Mouse (Mus musculus) lung, postnatal 0 days (tissue): ENCODE measurements around the gene Alpk3. TPM values are rescaled to one million over a fixed set of nuclear protein-coding genes. Genes with fewer than 3 reads are reported as not detected.
A peak's percentile ranks its signal among the peaks of the same experiment; 100 is the strongest.

ENCODE experiments used
- ATAC-seq: fragments of 200-750 bp; cut with Nextera tagmentation; 2 replicates; pipeline ENCODE4 v1.8.0; 2017; ENCODE audit warnings: moderate library complexity
- DNase-seq: peaks from one replicate; pipeline ENCODE4 v3.0.0-alpha.2; 2016; ENCODE audit warnings: low spot score
- H3K27ac ChIP-seq: fragments of 300-500 bp; sonication (generic); 2 replicates; pipeline ENCODE4 v1.5.1; 2014; ENCODE audit warnings: antibody characterized with exemption, mild to moderate bottlenecking, low read length, mixed read lengths
- H3K27me3 ChIP-seq: fragments of 300-500 bp; sonication (generic); replicated peaks from 2 replicates; pipeline ENCODE4 v1.6.1; 2014; ENCODE audit warnings: low read length, mixed read lengths; ENCODE audit not compliant: insufficient read depth
- H3K36me3 ChIP-seq: fragments of 300-500 bp; sonication (generic); 2 replicates; pipeline ENCODE4 v1.6.1; 2014; ENCODE audit warnings: low read length, mixed read lengths; ENCODE audit not compliant: insufficient read depth
- H3K4me1 ChIP-seq: fragments of 300-500 bp; sonication (generic); 2 replicates; pipeline ENCODE4 v1.6.1; 2014; ENCODE audit warnings: antibody characterized with exemption, low read depth, low read length, mixed read lengths; ENCODE audit not compliant: insufficient read depth
- H3K4me2 ChIP-seq: fragments of 300-500 bp; sonication (generic); replicated peaks from 2 replicates; pipeline ENCODE4 v1.6.1; 2014; ENCODE audit warnings: low read depth, mild to moderate bottlenecking, low read length, moderate library complexity, mixed read lengths
- H3K4me3 ChIP-seq: fragments of 300-500 bp; sonication (generic); 2 replicates; pipeline ENCODE4 v1.5.1; 2014; ENCODE audit warnings: low read depth, low read length
- H3K9ac ChIP-seq: fragments of 300-500 bp; sonication (generic); replicated peaks from 2 replicates; pipeline ENCODE4 v1.6.1; 2014; ENCODE audit warnings: low read depth, mild to moderate bottlenecking
- H3K9me3 ChIP-seq: fragments of 300-500 bp; sonication (generic); 2 replicates; pipeline ENCODE4 v1.6.1; 2016; ENCODE audit warnings: low read length, mixed read lengths
- CTCF ChIP-seq: IDR thresholded peaks from 2 replicates; pipeline ENCODE4 v1.5.1; 2016; ENCODE audit warnings: antibody characterized with exemption, mild to moderate bottlenecking
- EP300 ChIP-seq: IDR thresholded peaks from 2 replicates; pipeline ENCODE4 v1.6.1; 2016; ENCODE audit warnings: antibody characterized with exemption, mild to moderate bottlenecking, control low read depth
- WGBS: fragments of 180-500 bp; shearing (Covaris S2); extraction: QIAGEN DNeasy Blood & Tissue Kit; methylation state at CpG from one replicate; pipeline ENCODE4 v1.1.7; 2014; 5-methylcytosine and 5-hydroxymethylcytosine counted together
- polyA plus RNA-seq: library from polyadenylated mRNA; unstranded; fragments of >200 nt; fragmentation: Nextera tagmentation; extraction: Ambion mirVana; gene quantifications from 2 replicates; pipeline ENCODE4 v1.2.1, GENCODE M21; 2015

Alpk3 gene
- polyA plus RNA-seq, 1 experiment from 2014 or later: 0.70 TPM

- ATAC-seq (no peak), DNase-seq (no peak)
- peaks cover 37% of the 10 kb centered on the region for H3K36me3 ChIP-seq
- H3K9me3 ChIP-seq: no peaks in the 10 kb centered on the region
- no peak overlapping the region for H3K4me2 ChIP-seq
- no peaks in the 10 kb centered on the region for H3K4me1 ChIP-seq
- no peak overlapping the region for H3K4me3 ChIP-seq
- H3K27ac ChIP-seq: no peak overlapping the region
- no peak overlapping the region for H3K9ac ChIP-seq
- H3K27me3 ChIP-seq: no peaks in the 10 kb centered on the region
- 88% methylated on average over 2 of the region's 2 CpGs for WGBS
- no peak for TF ChIP-seq CTCF
- TF ChIP-seq EP300: no peak
These were observed 31.6 kb upstream of the Alpk3 start for GRCm38 (mm10) chr7:81025751-81026150.

DNA sequence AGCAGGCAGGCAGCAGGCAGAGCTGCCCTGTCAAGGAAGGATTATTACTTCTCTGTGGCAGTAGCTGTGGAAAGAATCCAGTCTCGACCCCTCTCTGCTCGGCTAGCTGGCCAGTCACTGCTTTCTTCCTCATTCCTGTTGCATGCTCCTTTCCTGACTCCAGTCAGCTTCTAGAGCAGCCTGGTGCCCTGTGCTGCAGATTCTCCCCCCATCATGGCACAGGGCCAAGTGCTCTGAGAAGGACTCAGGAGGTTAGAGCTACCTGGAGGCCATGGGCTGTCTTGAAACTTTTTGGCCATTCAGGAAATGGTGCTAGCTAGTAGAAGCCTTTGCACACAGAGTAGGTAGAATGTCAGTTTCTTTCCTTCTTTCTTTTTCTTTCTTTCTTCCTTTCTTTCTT is 17.7 kb upstream of the Alpk3 start:
- Histone ChIP-seq H3K9me3 (no peaks in the 10 kb centered on the region), H3K36me3 (peaks cover 46% of the 10 kb centered on the region), H3K9ac (no peak overlapping the region), H3K4me1 (no peaks in the 10 kb centered on the region), H3K4me3 (no peak overlapping the region), H3K27ac (no peak overlapping the region), H3K27me3 (no peaks in the 10 kb centered on the region), H3K4me2 (no peak overlapping the region)
- 36% methylated on average over 2 of the region's 2 CpGs for WGBS
- peak; percentile 19 for DNase-seq
- ATAC-seq: peak; percentile 43
- TF ChIP-seq EP300 (no peak), CTCF (no peak)

GRCm38 (mm10) chr7:81043023-81043620 is 14.3 kb upstream of the Alpk3 start:
- Histone ChIP-seq H3K4me3 (no peak overlapping the region), H3K9me3 (no peaks in the 10 kb centered on the region), H3K27ac (no peak overlapping the region), H3K36me3 (peaks cover 37% of the 10 kb centered on the region; the same call in 1 of the 2 replicates), H3K9ac (no peak overlapping the region), H3K4me1 (no peaks in the 10 kb centered on the region), H3K27me3 (no peaks in the 10 kb centered on the region), H3K4me2 (no peak overlapping the region)
- DNase-seq (no peak), ATAC-seq (no peak)
- 79% methylated on average over 5 of the region's 5 CpGs for WGBS
- TF ChIP-seq EP300 (no peak), CTCF (no peak)

DNA sequence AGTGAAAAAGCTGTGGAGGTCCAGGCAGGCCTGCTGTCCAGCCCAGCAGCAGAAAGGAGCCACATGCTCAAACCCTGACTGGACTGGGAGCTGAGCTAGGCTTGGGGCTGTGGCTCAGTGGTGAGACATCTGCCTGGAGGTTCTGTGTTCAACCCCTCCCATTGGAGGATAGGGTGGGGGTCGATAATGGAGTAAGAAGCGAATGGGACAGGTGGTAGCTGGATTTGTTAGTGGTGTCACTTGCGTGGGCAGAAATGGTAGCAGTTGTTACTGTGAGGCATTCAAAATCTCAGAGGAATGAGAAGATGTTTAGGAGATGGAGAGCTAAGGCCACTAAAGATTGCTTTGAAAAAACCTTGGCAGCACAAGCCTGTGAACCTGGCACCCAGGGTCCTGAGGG is 9.6 kb upstream of the Alpk3 start:
- H3K36me3 ChIP-seq: peaks cover under 1% of the 10 kb centered on the region; the same call in 1 of the 2 replicates
- H3K27ac ChIP-seq: no peak overlapping the region
- 84% methylated on average over 3 of the region's 3 CpGs for WGBS
- H3K9me3 ChIP-seq: no peaks in the 10 kb centered on the region
- no peak for ATAC-seq
- no peak overlapping the region for H3K4me3 ChIP-seq
- no peaks in the 10 kb centered on the region for H3K4me1 ChIP-seq
- H3K4me2 ChIP-seq: no peak overlapping the region
- DNase-seq: no peak
- H3K27me3 ChIP-seq: no peaks in the 10 kb centered on the region
- no peak overlapping the region for H3K9ac ChIP-seq
- TF ChIP-seq CTCF (no peak), EP300 (no peak)

GRCm38 (mm10) chr7:81048513-81048912 is 8.9 kb upstream of the Alpk3 start:
- Histone ChIP-seq H3K4me3 (no peak overlapping the region), H3K9ac (no peak overlapping the region), H3K27ac (no peak overlapping the region), H3K4me1 (no peaks in the 10 kb centered on the region), H3K27me3 (no peaks in the 10 kb centered on the region), H3K4me2 (no peak overlapping the region), H3K9me3 (no peaks in the 10 kb centered on the region), H3K36me3 (no peaks in the 10 kb centered on the region)
- ATAC-seq: no peak
- WGBS: 75% methylated on average over 2 of the region's 2 CpGs
- DNase-seq: no peak
- TF ChIP-seq CTCF (no peak), EP300 (no peak)

- Histone ChIP-seq H3K36me3 (no peaks in the 10 kb centered on the region), H3K9ac (no peak overlapping the region), H3K4me1 (no peaks in the 10 kb centered on the region), H3K4me3 (no peak overlapping the region), H3K4me2 (no peak overlapping the region), H3K9me3 (no peaks in the 10 kb centered on the region), H3K27me3 (no peaks in the 10 kb centered on the region), H3K27ac (no peak overlapping the region)
- TF ChIP-seq CTCF (no peak), EP300 (no peak)
- ATAC-seq: no peak
- DNase-seq: no peak
- 62% methylated on average over 5 of the region's 5 CpGs for WGBS
These were observed 7.4 kb upstream of the Alpk3 start for GRCm38 (mm10) chr7:81049966-81050365.
